Mouse (Mus musculus): ENCODE data around the gene Mtcl1. TPM values are rescaled to one million over a fixed set of nuclear protein-coding genes. Genes with fewer than 3 reads are reported as not detected.

Gene Mtcl1
- 3.5 and 3.6 TPM in 2 replicates for polyA plus RNA-seq (2015; fragmentation: Nextera tagmentation; extraction: Ambion mirVana)

DNA sequence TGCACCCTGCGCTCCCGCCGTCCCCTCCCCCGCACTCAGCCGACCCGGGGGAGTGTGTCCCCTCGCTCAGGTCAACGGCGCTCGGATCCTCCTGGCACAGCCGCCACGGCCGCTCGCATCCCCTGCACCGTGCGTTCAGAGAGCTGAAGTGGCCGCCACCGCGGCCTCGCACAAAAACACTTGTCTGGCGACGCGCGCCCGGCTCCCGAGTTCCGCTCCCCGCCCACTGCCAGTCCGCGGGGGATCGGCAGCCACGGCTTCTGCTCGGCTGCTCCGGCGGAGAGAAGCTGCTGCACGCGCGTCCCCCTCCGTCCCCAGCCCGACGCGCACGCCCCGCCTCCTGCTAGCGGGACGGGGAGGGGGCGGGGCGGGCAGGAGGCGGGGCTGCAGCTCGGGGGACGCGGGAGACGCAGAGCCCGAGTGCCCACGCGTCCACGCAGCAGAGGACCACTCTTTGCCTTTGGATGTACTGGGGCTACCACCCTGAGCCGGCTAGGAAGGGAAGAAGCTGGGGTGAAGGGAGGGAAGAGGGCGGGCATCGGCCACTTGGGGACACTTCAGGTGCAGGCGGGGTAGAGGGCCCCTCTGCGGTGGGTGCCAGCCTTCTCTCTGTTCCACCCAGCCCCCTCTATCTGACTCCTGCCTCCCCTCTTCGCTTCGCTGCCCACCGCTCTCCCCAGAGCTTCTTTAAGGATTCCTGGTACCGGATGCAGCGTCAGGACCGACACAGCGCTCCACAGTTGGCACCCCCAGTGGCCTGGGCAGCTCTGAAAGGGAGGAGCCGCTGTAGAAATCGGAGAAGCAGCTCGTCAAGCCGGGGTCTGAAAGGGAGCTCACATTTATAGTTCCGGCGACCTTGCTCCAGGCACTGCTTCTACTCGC is at the start of gene Mtcl1:
Gene Mtcl1 (minus strand): TSS at position 291 of the 882 bp plus-strand sequence.
- peak; percentile 71 for ATAC-seq (replicated peaks; ENCODE audit: low FRiP score, low read depth)
- peak; percentile 87 for DNase-seq (ENCODE audit: low spot score)
- Histone ChIP-seq H3K4me1 (replicated peaks; ENCODE audit: insufficient read depth, low read length) (peaks cover 9% of the 10 kb centered on the region), H3K27ac (peak within 1 kb of the TSS; percentile 78), H3K9ac (ENCODE audit: low read depth, low read length) (peak within 1 kb of the TSS; percentile 81), H3K4me3 (replicated peaks; ENCODE audit: low read depth, low read length) (peak within 1 kb of the TSS; percentile 80), H3K9me3 (replicated peaks; ENCODE audit: low read length) (no peaks in the 10 kb centered on the region), H3K36me3 (ENCODE audit: insufficient read depth, low read length) (no peaks in the 10 kb centered on the region), H3K27me3 (ENCODE audit: insufficient read depth, low read length) (no peaks in the 10 kb centered on the region), H3K4me2 (ENCODE audit: low read length) (peak within 1 kb of the TSS; percentile 100)
- whole genome bisulfite sequencing = 1% methylated on average over 69 of the region's 76 CpGs
- TF ChIP-seq CTCF (IDR thresholded peaks at IDR 0.05; ENCODE audit: low read depth) = peak; percentile 29; the same call in 1 of the 2 replicates

DNA sequence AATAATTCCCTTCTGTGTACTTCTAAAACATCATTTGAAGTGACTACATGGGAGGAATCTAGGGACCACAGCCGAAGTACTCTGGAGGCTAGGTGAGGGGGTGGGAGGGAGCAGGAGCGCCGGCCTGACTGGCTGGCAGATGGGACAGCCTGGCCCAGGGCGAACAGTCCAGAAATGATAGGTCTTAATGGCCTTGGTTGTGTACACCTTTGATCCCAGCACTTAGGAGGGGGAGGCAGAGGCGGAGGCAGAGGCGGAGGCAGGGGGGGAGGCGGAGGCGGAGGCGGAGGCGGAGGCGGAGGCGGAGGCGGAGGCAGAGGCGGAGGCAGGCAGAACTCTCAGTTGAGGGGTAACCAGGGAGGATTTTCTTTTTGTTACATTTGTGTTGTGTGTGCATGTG is 49.0 kb upstream of the Mtcl1 start:
- no peak for ATAC-seq (replicated peaks; ENCODE audit: low FRiP score, low read depth)
- H3K27ac ChIP-seq = no peak overlapping the region
- H3K4me3 ChIP-seq (replicated peaks; ENCODE audit: low read depth, low read length) = no peak overlapping the region
- H3K27me3 ChIP-seq (ENCODE audit: insufficient read depth, low read length) = no peaks in the 10 kb centered on the region
- WGBS = 88% methylated on average over 14 of the region's 14 CpGs
- no peaks in the 10 kb centered on the region for H3K4me1 ChIP-seq (replicated peaks; ENCODE audit: insufficient read depth, low read length)
- no peaks in the 10 kb centered on the region for H3K9me3 ChIP-seq (replicated peaks; ENCODE audit: low read length)
- TF ChIP-seq CTCF (IDR thresholded peaks at IDR 0.05; ENCODE audit: low read depth) = no peak
- H3K9ac ChIP-seq (ENCODE audit: low read depth, low read length) = no peak overlapping the region
- peaks cover 40% of the 10 kb centered on the region for H3K36me3 ChIP-seq (ENCODE audit: insufficient read depth, low read length)
- no peak overlapping the region for H3K4me2 ChIP-seq (ENCODE audit: low read length)
- DNase-seq (ENCODE audit: low spot score) = no peak

DNA sequence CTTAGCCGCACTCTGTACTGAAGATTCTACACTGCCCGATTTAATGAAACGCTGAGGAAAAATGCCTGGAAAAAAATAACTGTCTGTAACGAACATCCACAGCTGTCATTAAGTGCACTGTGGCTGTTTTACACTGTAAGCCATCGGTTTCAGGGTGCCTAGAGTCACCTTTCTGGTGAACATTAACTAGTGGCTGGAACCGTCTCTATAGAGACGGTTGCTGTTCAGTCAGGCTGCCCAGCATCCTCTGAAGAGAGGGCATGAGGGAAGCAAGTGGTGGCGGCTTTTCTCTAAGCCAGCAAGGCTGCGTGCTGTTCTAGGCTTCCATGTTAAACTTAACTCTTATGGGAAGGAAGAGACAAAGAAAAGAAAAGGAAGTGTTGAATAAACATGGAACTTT is 47.0 kb upstream of the Mtcl1 start:
- Histone ChIP-seq H3K4me3 (replicated peaks; ENCODE audit: low read depth, low read length) (no peak overlapping the region), H3K9ac (ENCODE audit: low read depth, low read length) (no peak overlapping the region), H3K4me1 (replicated peaks; ENCODE audit: insufficient read depth, low read length) (no peaks in the 10 kb centered on the region), H3K9me3 (replicated peaks; ENCODE audit: low read length) (no peaks in the 10 kb centered on the region), H3K27ac (no peak overlapping the region), H3K27me3 (ENCODE audit: insufficient read depth, low read length) (no peaks in the 10 kb centered on the region), H3K4me2 (ENCODE audit: low read length) (no peak overlapping the region), H3K36me3 (ENCODE audit: insufficient read depth, low read length) (peaks cover 40% of the 10 kb centered on the region)
- no peak for DNase-seq (ENCODE audit: low spot score)
- ATAC-seq (replicated peaks; ENCODE audit: low FRiP score, low read depth) = no peak
- 69% methylated on average over 9 of the region's 9 CpGs for WGBS
- TF ChIP-seq CTCF (IDR thresholded peaks at IDR 0.05; ENCODE audit: low read depth) = no peak

DNA sequence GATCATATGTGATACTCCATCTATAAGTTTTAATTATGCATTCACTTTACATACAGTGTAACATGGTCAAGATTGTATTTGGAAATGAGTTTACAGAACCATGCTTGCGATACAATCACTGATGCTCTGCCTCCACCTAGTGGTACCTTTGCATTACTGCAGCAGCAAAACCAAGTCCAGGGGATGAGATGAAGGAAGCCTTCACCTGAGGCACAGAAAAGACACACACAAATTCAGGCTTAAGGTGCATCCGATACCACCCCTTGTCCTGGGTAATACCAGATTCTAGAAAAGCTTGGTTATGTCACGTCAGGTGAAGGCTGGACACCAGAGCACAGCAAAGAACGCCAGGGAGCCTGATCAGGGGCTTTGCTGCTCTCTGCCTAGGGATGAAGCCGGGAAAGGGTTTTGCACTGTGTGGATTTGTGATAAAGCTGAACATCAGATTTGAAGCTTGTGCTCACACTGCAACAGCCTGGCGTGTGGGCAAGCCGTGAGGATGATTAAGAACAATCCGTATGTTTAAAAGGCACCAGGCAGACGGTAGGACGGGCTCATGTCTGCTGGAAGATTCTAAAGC is 40.6 kb upstream of the Mtcl1 start:
- Histone ChIP-seq H3K27ac (no peak overlapping the region), H3K36me3 (ENCODE audit: insufficient read depth, low read length) (peaks cover 5% of the 10 kb centered on the region; the same call in 1 of the 2 replicates), H3K4me2 (ENCODE audit: low read length) (no peak overlapping the region), H3K9ac (ENCODE audit: low read depth, low read length) (no peak overlapping the region), H3K9me3 (replicated peaks; ENCODE audit: low read length) (no peaks in the 10 kb centered on the region), H3K4me3 (replicated peaks; ENCODE audit: low read depth, low read length) (no peak overlapping the region), H3K27me3 (ENCODE audit: insufficient read depth, low read length) (no peaks in the 10 kb centered on the region), H3K4me1 (replicated peaks; ENCODE audit: insufficient read depth, low read length) (no peaks in the 10 kb centered on the region)
- DNase-seq (ENCODE audit: low spot score) (peak; percentile 77), ATAC-seq (replicated peaks; ENCODE audit: low FRiP score, low read depth) (no peak)
- TF ChIP-seq CTCF (IDR thresholded peaks at IDR 0.05; ENCODE audit: low read depth) = peak; percentile 99
- WGBS = 45% methylated on average over 10 of the region's 10 CpGs

DNA sequence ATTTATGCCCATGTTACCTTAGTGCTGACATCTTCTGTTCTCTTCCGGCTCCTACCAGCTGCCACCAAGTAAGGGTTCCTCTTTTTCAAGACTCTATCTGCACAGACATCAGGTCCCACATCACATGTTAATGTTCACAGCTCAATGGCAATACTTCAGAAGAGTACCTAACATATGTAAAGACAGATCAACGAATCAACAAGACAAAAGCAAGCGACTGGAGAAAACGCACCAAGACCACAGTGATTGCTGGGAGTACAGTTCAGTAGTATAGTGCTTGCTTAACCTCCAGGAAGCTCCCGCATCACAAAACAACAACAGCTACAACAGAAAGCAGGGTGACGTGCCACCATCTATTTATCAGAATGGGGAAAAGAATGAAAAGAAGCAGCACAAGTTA is 37.0 kb upstream of the Mtcl1 start:
- 87% methylated on average over 6 of the region's 6 CpGs for WGBS
- H3K4me3 ChIP-seq (replicated peaks; ENCODE audit: low read depth, low read length) = no peak overlapping the region
- no peaks in the 10 kb centered on the region for H3K36me3 ChIP-seq (ENCODE audit: insufficient read depth, low read length)
- no peaks in the 10 kb centered on the region for H3K9me3 ChIP-seq (replicated peaks; ENCODE audit: low read length)
- TF ChIP-seq CTCF (IDR thresholded peaks at IDR 0.05; ENCODE audit: low read depth) = no peak
- no peak overlapping the region for H3K27ac ChIP-seq
- H3K4me1 ChIP-seq (replicated peaks; ENCODE audit: insufficient read depth, low read length) = no peaks in the 10 kb centered on the region
- no peak overlapping the region for H3K9ac ChIP-seq (ENCODE audit: low read depth, low read length)
- ATAC-seq (replicated peaks; ENCODE audit: low FRiP score, low read depth) (no peak), DNase-seq (ENCODE audit: low spot score) (no peak)
- no peaks in the 10 kb centered on the region for H3K27me3 ChIP-seq (ENCODE audit: insufficient read depth, low read length)
- H3K4me2 ChIP-seq (ENCODE audit: low read length) = no peak overlapping the region

DNA sequence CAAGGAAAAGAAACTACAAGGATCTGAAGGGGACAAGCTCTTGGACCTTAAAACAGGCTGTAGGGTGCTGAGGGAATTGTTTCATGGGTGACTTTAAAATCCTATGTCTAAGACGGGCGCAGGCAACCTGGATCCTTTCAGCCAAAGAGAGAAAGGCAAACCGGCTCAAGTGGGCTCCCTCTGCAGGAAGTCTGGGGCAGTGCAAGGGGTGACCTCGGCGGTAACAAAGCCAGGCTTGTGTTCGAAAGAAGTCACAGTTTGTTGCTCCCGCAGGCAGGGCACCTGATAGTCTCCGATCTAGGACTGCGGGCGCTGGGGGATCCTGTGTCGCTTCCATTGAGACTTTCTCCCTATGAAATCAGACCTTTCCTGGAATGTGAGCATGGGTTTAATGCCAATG is 36.2 kb upstream of the Mtcl1 start:
- Histone ChIP-seq H3K4me2 (ENCODE audit: low read length) (no peak overlapping the region), H3K9me3 (replicated peaks; ENCODE audit: low read length) (no peaks in the 10 kb centered on the region), H3K27ac (no peak overlapping the region), H3K9ac (ENCODE audit: low read depth, low read length) (no peak overlapping the region), H3K4me1 (replicated peaks; ENCODE audit: insufficient read depth, low read length) (no peaks in the 10 kb centered on the region), H3K36me3 (ENCODE audit: insufficient read depth, low read length) (no peaks in the 10 kb centered on the region), H3K4me3 (replicated peaks; ENCODE audit: low read depth, low read length) (no peak overlapping the region), H3K27me3 (ENCODE audit: insufficient read depth, low read length) (no peaks in the 10 kb centered on the region)
- 4% methylated on average over 11 of the region's 11 CpGs for WGBS
- peak; percentile 78 for DNase-seq (ENCODE audit: low spot score)
- no peak for ATAC-seq (replicated peaks; ENCODE audit: low FRiP score, low read depth)
- TF ChIP-seq CTCF (IDR thresholded peaks at IDR 0.05; ENCODE audit: low read depth) = peak; percentile 90
